Mouse (Mus musculus) urinary bladder, postnatal 25 days (tissue): ENCODE measurements at regions not wholly inside any gene's neighbourhood (a gene's known extent, or its start where the extent isn't known, plus 50 kb on each side); places are given as distances from the start of the nearest gene placed in this dataset.

Experiments
- DNase-seq: peaks from one replicate; pipeline ENCODE4 v3.0.0; 2022; ENCODE audit warnings: low spot score

- no peak for DNase-seq
Measured at GRCm38 (mm10) chr11:48133335-48133734, 144.6 kb upstream of the Sgcd start.

GRCm38 (mm10) chr11:48098063-48098462 is 109.3 kb upstream of the Sgcd start:
- DNase-seq: no peak

GRCm38 (mm10) chr11:48097455-48097854 is 108.7 kb upstream of the Sgcd start:
- no peak for DNase-seq

GRCm38 (mm10) chr11:48067072-48067471 is 78.3 kb upstream of the Sgcd start:
- DNase-seq: no peak

GRCm38 (mm10) chr11:48063719-48064118 is 75.0 kb upstream of the Sgcd start:
- no peak for DNase-seq

GRCm38 (mm10) chr11:48061501-48061900 is 72.7 kb upstream of the Sgcd start:
- DNase-seq: no peak

- no peak for DNase-seq
Measured at GRCm38 (mm10) chr11:48051156-48051866, 62.5 kb upstream of the Sgcd start.

- DNase-seq: no peak
Measured at GRCm38 (mm10) chr11:48048311-48048710, 59.5 kb upstream of the Sgcd start.
